Mouse (Mus musculus) liver, embryonic 11.5 days (tissue): Measurements from ENCODE around the gene Tex2. TPM values are rescaled to one million over a fixed set of nuclear protein-coding genes. Genes with fewer than 3 reads are reported as not detected.
A peak's percentile ranks its signal among the peaks of the same experiment; 100 is the strongest.
"Not testable (repeated sequence)": the region's sequence is repeated elsewhere in the genome, so short reads cannot be mapped to it uniquely, and the experiment has no call there.

Experiments used
- ATAC-seq: fragments of 200-750 bp; cut with Nextera tagmentation; replicated peaks from 2 replicates; pipeline ENCODE4 v1.8.0; 2017; ENCODE audit warnings: moderate number of reproducible peaks, mild to moderate bottlenecking, moderate TSS enrichment, moderate library complexity; ENCODE audit not compliant: low FRiP score
- DNase-seq: peaks from one replicate; pipeline ENCODE4 v3.0.0-alpha.2; 2017; ENCODE audit warnings: low spot score
- H3K27ac ChIP-seq: fragments of 300-500 bp; sonication (generic); 2 replicates; pipeline ENCODE4 v1.5.1; 2014; ENCODE audit warnings: mild to moderate bottlenecking, low read depth, low read length, control low read depth
- H3K27me3 ChIP-seq: fragments of 300-500 bp; sonication (generic); replicated peaks from 2 replicates; pipeline ENCODE4 v1.6.1; 2014; ENCODE audit warnings: low read length, mixed read lengths; ENCODE audit not compliant: control insufficient read depth, insufficient read depth
- H3K36me3 ChIP-seq: fragments of 300-500 bp; sonication (generic); 2 replicates; pipeline ENCODE4 v1.6.1; 2014; ENCODE audit warnings: mild to moderate bottlenecking, low read length, moderate library complexity, mixed read lengths; ENCODE audit not compliant: control insufficient read depth, insufficient read depth
- H3K4me1 ChIP-seq: fragments of 300-500 bp; sonication (generic); replicated peaks from 2 replicates; pipeline ENCODE4 v1.6.1; 2014; ENCODE audit warnings: low read length, mixed read lengths; ENCODE audit not compliant: control insufficient read depth, insufficient read depth
- H3K4me2 ChIP-seq: fragments of 300-500 bp; sonication (generic); 2 replicates; pipeline ENCODE4 v1.6.1; 2014; ENCODE audit warnings: mild to moderate bottlenecking, control low read depth, moderate library complexity
- H3K4me3 ChIP-seq: fragments of 300-500 bp; sonication (generic); 2 replicates; pipeline ENCODE4 v1.5.1; 2014; ENCODE audit warnings: low read depth, low read length, control low read depth
- H3K9ac ChIP-seq: fragments of 300-500 bp; sonication (generic); 2 replicates; pipeline ENCODE4 v1.6.1; 2014; ENCODE audit warnings: low read depth, low read length, control low read depth
- H3K9me3 ChIP-seq: fragments of 300-500 bp; sonication (generic); 2 replicates; pipeline ENCODE4 v1.6.1; 2016; ENCODE audit warnings: low read length, inconsistent platforms, mixed read lengths; ENCODE audit not compliant: control insufficient read depth
- WGBS: fragments of 180-500 bp; shearing (Covaris S2); extraction: QIAGEN DNeasy Blood & Tissue Kit; methylation state at CpG from one replicate; pipeline ENCODE4 v1.1.7; 2014; 5-methylcytosine and 5-hydroxymethylcytosine counted together
- polyA plus RNA-seq: library from polyadenylated mRNA; unstranded; fragments of >200 nt; fragmentation: Nextera tagmentation; extraction: Ambion mirVana; gene quantifications from 2 replicates; pipeline ENCODE4 v1.2.1, GENCODE M21; 2014

Tex2 gene
- 13.4 and 15.9 TPM in 2 replicates for polyA plus RNA-seq

DNA sequence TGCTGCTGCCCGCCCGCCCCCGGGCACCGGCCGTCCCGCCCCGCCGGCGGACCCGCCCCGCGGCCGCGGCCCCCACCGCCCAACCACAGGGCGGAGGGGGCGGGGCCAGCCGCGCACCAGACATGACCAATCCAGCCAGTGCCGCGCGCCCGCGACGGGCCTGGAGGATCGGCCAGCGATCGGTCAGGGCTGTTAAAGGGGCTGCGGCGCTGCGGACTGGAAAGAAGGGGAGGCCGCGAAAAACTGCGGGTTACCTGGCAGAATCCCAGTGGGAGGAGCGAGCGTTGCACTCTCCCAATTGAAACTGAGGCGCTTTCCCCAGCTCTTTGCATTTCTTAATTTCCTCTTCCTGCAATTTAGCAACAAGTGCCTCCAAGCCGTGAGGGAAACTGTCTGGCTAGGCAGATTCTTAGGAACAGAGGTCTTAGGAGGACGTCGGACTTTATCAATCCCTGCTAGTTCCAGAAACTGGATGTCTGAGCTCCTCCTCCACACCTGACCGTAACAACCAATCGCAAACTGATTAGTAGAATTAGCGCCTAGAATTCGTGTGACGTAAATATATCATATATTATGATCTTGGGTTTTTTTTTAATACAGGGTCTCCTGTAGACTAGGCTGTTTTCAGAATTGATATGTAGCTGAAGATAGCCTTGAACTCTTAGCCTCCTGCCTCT, at the start of gene Tex2:
Gene Tex2, minus strand, starts transcription at position 463 of the 677 bp plus-strand sequence.
- Histone ChIP-seq H3K27ac (peak within 1 kb of the TSS; percentile 94), H3K36me3 (no peaks in the 10 kb centered on the region), H3K4me3 (peak within 1 kb of the TSS; percentile 96), H3K9ac (peak within 1 kb of the TSS; percentile 93), H3K4me1 (peaks cover 21% of the 10 kb centered on the region), H3K9me3 (no peaks in the 10 kb centered on the region), H3K4me2 (peak within 1 kb of the TSS; percentile 83), H3K27me3 (no peaks in the 10 kb centered on the region)
- peak; percentile 94 for DNase-seq
- under 1% methylated on average over 45 of the region's 45 CpGs for WGBS
- peak; percentile 95 for ATAC-seq

DNA sequence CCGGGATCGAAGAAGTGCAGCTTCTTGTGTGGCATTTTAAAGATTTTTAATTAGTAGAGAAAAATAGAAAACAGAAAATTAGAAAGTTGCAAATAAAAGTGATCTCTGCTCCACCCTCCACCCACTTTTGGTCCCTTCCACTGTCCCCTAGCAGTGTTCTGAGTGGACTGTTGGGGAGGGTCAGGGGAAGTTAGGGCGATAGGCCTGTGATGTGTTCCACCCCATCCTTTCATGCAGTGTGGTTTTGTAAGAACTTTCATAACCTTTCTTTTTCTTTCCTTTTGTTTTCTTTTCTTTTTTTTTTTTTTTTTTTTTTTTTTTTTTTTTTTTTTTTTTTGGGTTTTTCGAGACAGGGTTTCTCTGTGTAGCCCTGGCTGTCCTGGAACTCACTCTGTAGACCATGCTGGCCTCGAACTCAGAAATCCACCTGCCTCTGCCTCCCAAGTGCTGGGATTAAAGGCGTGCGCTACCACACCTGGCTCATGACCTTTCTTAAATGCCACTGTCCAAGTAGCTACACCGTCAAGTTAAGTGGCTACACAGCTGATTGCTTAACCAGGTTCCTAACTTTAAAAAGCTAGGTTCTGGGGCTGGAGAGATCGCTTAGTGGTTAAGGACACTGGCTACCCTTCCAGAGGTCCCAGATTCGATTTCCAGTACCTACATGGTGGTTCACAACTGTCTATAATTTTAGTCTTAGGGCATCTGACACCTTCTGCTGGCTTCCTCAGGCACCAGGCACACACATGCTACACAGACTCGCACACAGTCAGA, 49.6 kb upstream of the Tex2 start:
- Histone ChIP-seq H3K27me3 (no peaks in the 10 kb centered on the region), H3K36me3 (no peaks in the 10 kb centered on the region), H3K27ac (no peak overlapping the region), H3K4me2 (no peak overlapping the region), H3K9ac (no peak overlapping the region), H3K4me3 (no peak overlapping the region), H3K4me1 (peaks cover 18% of the 10 kb centered on the region), H3K9me3 (no peaks in the 10 kb centered on the region)
- 79% methylated on average over 10 of the region's 11 CpGs for WGBS
- DNase-seq (no peak), ATAC-seq (no peak)

DNA sequence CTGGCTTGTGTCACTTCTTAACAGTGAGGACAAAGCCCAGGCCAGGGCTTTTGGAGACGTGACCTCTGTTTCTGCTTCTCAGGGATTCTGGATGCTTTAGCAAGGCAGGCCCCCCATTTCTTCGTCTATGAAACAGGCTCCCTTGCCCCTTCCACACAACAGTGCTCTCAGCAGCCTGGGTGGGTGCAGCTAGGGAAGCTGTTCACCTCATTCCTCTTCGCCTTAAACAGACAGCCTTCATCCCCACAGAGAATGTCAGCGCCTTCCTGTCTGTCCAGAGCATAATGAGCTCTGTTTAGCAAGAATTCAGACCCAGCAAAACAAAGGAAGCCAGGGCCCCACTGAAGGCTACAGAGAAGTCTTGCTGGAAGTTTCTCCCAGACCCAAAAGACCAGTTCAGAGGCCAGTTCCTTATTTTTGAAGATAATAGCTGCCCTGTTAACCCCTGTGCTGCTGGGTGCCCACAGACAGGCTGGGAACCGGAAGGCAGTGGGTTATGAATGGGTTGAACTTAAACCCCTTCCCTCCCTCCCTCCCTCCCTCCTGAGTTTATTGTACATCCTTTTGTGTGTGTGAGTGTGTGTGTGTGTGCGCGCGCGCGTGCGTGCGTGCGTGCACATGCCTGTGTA, 47.3 kb upstream of the Tex2 start:
- DNase-seq = no peak
- Histone ChIP-seq H3K4me1 (peaks cover 20% of the 10 kb centered on the region), H3K4me3 (no peak overlapping the region), H3K9ac (no peak overlapping the region), H3K9me3 (no peaks in the 10 kb centered on the region), H3K4me2 (no peak overlapping the region), H3K36me3 (no peaks in the 10 kb centered on the region), H3K27ac (peak overlapping the region; percentile 63), H3K27me3 (no peaks in the 10 kb centered on the region)
- peak; percentile 58 for ATAC-seq
- 46% methylated on average over 13 of the region's 13 CpGs for WGBS

DNA sequence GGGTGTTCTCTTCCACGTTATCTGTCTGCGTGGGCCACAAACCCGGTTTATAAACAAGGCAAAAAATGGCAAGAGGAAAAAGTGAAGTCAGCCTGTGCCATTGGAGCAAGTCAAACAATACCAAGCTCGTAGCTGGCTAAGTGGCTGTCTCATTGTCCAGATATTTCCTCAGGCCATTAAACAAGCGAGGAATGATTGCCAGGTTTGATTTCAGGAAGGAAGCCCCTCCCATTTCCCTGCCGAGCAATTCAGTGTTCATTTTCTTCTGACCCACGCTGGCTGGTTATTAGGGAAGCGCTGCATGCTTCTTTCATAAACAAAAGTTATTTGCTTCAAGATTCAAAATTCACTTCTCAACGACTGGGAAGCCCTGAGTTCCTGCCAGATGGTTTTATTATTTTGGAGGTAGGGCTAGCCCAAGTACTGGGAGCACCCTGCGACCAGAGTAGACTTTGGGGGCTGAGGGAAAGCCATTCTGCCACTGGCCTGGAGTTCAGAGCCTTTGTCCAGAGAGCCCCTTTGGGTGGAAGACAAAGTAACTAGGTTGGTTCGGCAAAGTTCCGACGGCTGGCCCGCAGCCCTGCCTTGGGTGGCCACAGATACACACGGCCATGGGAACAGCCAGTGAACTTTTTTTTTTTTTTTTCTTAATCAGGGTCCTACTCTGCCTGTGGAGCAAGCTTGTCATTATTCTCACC, 46.5 kb upstream of the Tex2 start:
- no peak overlapping the region for H3K9ac ChIP-seq
- H3K27ac ChIP-seq = peak overlapping the region; percentile 63
- 49% methylated on average over 15 of the region's 15 CpGs for WGBS
- H3K36me3 ChIP-seq = no peaks in the 10 kb centered on the region
- H3K27me3 ChIP-seq = no peaks in the 10 kb centered on the region
- H3K4me3 ChIP-seq = no peak overlapping the region
- no peaks in the 10 kb centered on the region for H3K9me3 ChIP-seq
- no peak for DNase-seq
- no peak overlapping the region for H3K4me2 ChIP-seq
- peaks cover 20% of the 10 kb centered on the region for H3K4me1 ChIP-seq
- no peak for ATAC-seq

DNA sequence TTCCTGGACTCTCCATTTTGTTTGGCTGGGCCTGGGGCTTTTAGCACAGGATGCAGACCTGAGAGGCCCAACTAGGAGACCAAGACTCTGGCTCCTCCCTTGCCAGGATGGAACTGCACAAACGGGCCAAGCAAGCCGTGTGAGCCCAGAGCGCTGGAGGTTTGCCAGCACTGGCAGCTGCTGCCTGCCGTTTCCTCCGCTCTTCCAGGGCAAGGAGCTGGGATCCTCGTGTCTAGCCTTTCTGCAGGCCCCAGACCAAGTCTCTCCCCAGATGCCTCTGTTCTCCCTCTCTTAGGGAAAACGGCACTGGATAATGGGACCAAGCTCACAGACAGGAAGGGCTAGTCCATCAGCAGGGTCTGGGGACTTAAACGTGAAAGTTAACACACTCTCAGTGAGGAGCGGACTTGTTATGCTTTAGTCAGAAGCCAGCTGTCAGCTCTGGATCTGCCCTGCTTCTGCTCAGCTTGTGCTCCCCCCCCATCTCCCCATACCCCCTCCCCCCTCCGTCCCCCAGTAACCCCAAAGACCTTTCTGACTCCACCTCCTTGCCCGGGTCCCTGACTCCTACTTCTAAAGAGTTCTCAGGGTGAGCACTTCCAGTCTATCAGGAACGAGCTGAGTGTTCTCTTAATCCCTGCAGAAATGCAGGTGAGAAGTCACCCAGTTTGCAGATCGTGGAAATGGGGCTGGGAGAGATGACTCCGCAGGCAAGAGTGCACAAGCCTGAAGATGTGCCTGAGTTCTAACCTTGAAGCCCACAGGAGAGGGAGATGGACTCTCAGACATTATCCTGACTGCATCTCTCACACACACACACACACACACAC, 45.0 kb upstream of the Tex2 start:
- Histone ChIP-seq H3K4me3 (no peak overlapping the region), H3K36me3 (no peaks in the 10 kb centered on the region), H3K27ac (peak overlapping the region; percentile 44; the same call in 1 of the 2 replicates), H3K27me3 (no peaks in the 10 kb centered on the region), H3K4me2 (no peak overlapping the region), H3K9ac (peak overlapping the region; percentile 38; the same call in 1 of the 2 replicates), H3K9me3 (no peaks in the 10 kb centered on the region), H3K4me1 (peaks cover 20% of the 10 kb centered on the region)
- no peak for DNase-seq
- 39% methylated on average over 14 of the region's 14 CpGs for WGBS
- no peak for ATAC-seq

DNA sequence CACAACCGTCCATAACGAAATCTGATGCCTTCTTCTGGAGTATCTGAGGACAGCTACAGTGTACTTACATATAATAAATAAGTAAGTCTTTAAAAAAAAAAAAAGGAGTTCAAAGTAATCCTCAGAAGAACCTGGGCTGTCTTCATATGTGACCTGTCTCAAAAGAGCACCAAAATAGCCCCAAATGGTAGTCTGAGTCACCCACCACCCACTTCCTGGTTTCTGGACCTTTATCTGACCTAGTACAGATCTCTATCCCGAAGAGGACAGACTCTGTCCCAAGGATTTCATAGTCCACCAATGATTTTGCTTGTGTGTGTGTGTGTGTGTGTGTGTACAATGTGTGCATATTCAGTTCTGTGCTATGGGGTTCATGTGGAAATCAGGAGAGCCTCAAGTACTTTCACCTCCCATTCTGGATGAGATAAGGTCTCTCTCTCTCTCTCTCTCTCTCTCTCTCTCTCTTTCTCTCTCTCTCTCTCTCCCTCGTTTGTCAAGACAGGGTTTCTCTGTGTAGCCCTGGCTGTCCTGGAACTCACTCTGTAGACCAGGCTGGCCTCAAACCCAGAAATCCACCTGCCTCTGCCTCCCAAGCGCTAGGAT, 43.8 kb upstream of the Tex2 start:
- H3K36me3 ChIP-seq, DNase-seq, H3K4me2 ChIP-seq, ATAC-seq, H3K27me3 ChIP-seq, H3K4me3 ChIP-seq, H3K9me3 ChIP-seq, H3K9ac ChIP-seq, H3K27ac ChIP-seq: not testable (repeated sequence)
- peaks cover 20% of the 10 kb centered on the region for H3K4me1 ChIP-seq
- 63% methylated on average over 5 of the region's 5 CpGs for WGBS

DNA sequence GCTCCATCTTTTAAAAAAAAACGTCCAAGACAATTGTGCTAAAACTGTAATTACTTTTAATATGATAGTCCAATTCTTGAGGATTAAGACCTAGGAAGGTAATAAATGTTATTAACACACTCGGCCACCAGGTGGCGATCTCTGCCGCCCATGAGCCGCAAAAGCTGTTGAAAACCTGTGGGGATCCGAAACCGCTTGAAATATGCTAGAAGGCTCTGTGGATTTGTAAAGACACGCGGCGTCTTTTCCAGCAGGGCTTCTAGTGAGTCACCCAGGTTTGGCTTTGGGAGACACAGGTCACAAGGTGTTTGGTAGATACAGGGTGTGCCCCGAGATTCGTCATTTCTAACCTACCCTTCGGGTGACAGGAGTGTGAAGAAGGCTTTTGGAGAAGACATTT, 35.1 kb upstream of the Tex2 start:
- H3K4me3 ChIP-seq = no peak overlapping the region
- no peaks in the 10 kb centered on the region for H3K36me3 ChIP-seq
- no peaks in the 10 kb centered on the region for H3K27me3 ChIP-seq
- 22% methylated on average over 13 of the region's 13 CpGs for WGBS
- no peak overlapping the region for H3K27ac ChIP-seq
- H3K9me3 ChIP-seq = no peaks in the 10 kb centered on the region
- ATAC-seq (no peak), DNase-seq (peak; percentile 62)
- H3K4me1 ChIP-seq = no peaks in the 10 kb centered on the region
- no peak overlapping the region for H3K4me2 ChIP-seq
- H3K9ac ChIP-seq = no peak overlapping the region
